Mouse (Mus musculus) liver, postnatal 0 days (tissue): Measurements from ENCODE around the gene Tmem120b. TPM values are rescaled to one million over a fixed set of nuclear protein-coding genes. Genes with fewer than 3 reads are reported as not detected.
A peak's percentile ranks its signal among the peaks of the same experiment; 100 is the strongest.

ENCODE experiments used
- ATAC-seq: fragments of 200-750 bp; cut with Nextera tagmentation; 2 replicates; pipeline ENCODE4 v1.8.0; 2017; ENCODE audit warnings: mild to moderate bottlenecking, moderate library complexity
- DNase-seq: peaks from one replicate; pipeline ENCODE4 v3.0.0-alpha.2; 2016
- H3K27ac ChIP-seq: fragments of 300-500 bp; sonication (generic); 2 replicates; pipeline ENCODE4 v1.5.1; 2014; ENCODE audit warnings: antibody characterized with exemption, moderate library complexity, mild to moderate bottlenecking, low read depth
- H3K27me3 ChIP-seq: fragments of 300-500 bp; sonication (generic); 2 replicates; pipeline ENCODE4 v1.6.1; 2014; ENCODE audit warnings: low read length, control low read depth, mixed read lengths; ENCODE audit not compliant: insufficient read depth
- H3K36me3 ChIP-seq: fragments of 300-500 bp; sonication (generic); replicated peaks from 2 replicates; pipeline ENCODE4 v1.6.1; 2014; ENCODE audit warnings: mild to moderate bottlenecking, control low read depth, low read length, moderate library complexity, mixed read lengths; ENCODE audit not compliant: insufficient read depth
- H3K4me1 ChIP-seq: fragments of 300-500 bp; sonication (generic); 2 replicates; pipeline ENCODE4 v1.6.1; 2014; ENCODE audit warnings: antibody characterized with exemption, mild to moderate bottlenecking, control low read depth; ENCODE audit not compliant: insufficient read depth
- H3K4me2 ChIP-seq: fragments of 300-500 bp; sonication (generic); 2 replicates; pipeline ENCODE4 v1.6.1; 2014; ENCODE audit warnings: low read depth, mild to moderate bottlenecking, low read length, moderate library complexity, mixed read lengths
- H3K4me3 ChIP-seq: fragments of 300-500 bp; sonication (generic); 2 replicates; pipeline ENCODE4 v1.5.1; 2014; ENCODE audit warnings: low read depth, low read length
- H3K9ac ChIP-seq: fragments of 300-500 bp; sonication (generic); replicated peaks from 2 replicates; pipeline ENCODE4 v1.6.1; 2014; ENCODE audit warnings: mild to moderate bottlenecking, moderate library complexity
- H3K9me3 ChIP-seq: fragments of 300-500 bp; sonication (generic); 2 replicates; pipeline ENCODE4 v1.6.1; 2016; ENCODE audit warnings: mild to moderate bottlenecking, control low read depth, low read length, mixed read lengths
- CTCF ChIP-seq: sonication (generic); IDR thresholded peaks from 2 replicates; pipeline ENCODE4 v1.5.1; 2016; ENCODE audit warnings: antibody characterized with exemption, low read depth
- EP300 ChIP-seq: IDR thresholded peaks from 2 replicates; pipeline ENCODE4 v1.6.1; 2016; ENCODE audit warnings: antibody characterized with exemption, low read depth, mild to moderate bottlenecking
- WGBS: fragments of 180-500 bp; shearing (Covaris S2); extraction: QIAGEN DNeasy Blood & Tissue Kit; methylation state at CpG from one replicate; pipeline ENCODE4 v1.1.7; 2014; ENCODE audit not compliant: insufficient replicate concordance; 5-methylcytosine and 5-hydroxymethylcytosine counted together
- polyA plus RNA-seq: library from polyadenylated mRNA; unstranded; fragments of >200 nt; fragmentation: Nextera tagmentation; extraction: Ambion mirVana; gene quantifications from 2 replicates; pipeline ENCODE4 v1.2.1, GENCODE M21; 2015

Gene Tmem120b
- polyA plus RNA-seq, 1 experiment from 2014 or later, result 12.8 TPM

DNA sequence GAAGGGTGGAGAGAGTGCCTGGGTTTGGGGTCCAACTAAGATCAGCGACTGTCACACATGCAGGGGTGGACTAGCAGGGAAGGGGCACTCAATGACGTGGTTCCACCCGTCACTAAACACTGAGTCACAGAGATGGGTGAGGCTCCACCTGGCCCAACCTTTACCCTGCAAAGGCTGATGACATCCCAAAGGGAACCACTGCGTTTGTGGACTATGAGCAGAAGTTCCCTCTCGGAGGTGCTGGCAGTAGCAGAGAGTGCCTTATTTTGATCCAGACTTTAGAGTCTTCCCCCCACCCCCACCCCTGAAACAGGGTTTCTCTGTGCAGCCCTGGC, 62.6 kb downstream of the Tmem120b start:
- no peaks in the 10 kb centered on the region for H3K27me3 ChIP-seq
- TF ChIP-seq EP300 (no peak), CTCF (no peak)
- H3K4me3 ChIP-seq, result no peak overlapping the region
- no peak for ATAC-seq
- no peak for DNase-seq
- no peak overlapping the region for H3K4me2 ChIP-seq
- 66% methylated on average over 5 of the region's 5 CpGs for WGBS
- H3K36me3 ChIP-seq, result peaks cover 14% of the 10 kb centered on the region; the same call in 1 of the 2 replicates
- H3K4me1 ChIP-seq, result peaks cover 51% of the 10 kb centered on the region
- no peaks in the 10 kb centered on the region for H3K9me3 ChIP-seq
- H3K27ac ChIP-seq, result no peak overlapping the region
- H3K9ac ChIP-seq, result no peak overlapping the region

GRCm38 (mm10) chr5:123132308-123133071, 64.3 kb downstream of the Tmem120b start, which contains the start of gene Rhof:
TSS of gene Rhof (minus strand) at chr5:123132692.
- Histone ChIP-seq H3K27ac (peak within 1 kb of the TSS; percentile 7; the same call in 1 of the 2 replicates), H3K4me2 (peak within 1 kb of the TSS; percentile 84), H3K9me3 (no peaks in the 10 kb centered on the region), H3K27me3 (no peaks in the 10 kb centered on the region), H3K4me1 (peaks cover 63% of the 10 kb centered on the region), H3K36me3 (peaks cover 14% of the 10 kb centered on the region), H3K9ac (peak within 1 kb of the TSS; percentile 55), H3K4me3 (peak within 1 kb of the TSS; percentile 52)
- 2% methylated on average over 44 of the region's 44 CpGs for WGBS
- DNase-seq, result peak; percentile 92
- no peak for TF ChIP-seq EP300
- peak; percentile 99 for TF ChIP-seq CTCF
- ATAC-seq, result peak; percentile 72

- peak overlapping the region; percentile 7; the same call in 1 of the 2 replicates for H3K27ac ChIP-seq
- DNase-seq, result peak; percentile 92
- peaks cover 69% of the 10 kb centered on the region for H3K4me1 ChIP-seq
- H3K9ac ChIP-seq, result no peak overlapping the region
- no peaks in the 10 kb centered on the region for H3K27me3 ChIP-seq
- TF ChIP-seq EP300 (0 out of 2 replicates have a peak, but pooled peaks have one; percentile 6), CTCF (peak; percentile 99)
- no peak for ATAC-seq
- H3K4me2 ChIP-seq, result peak overlapping the region; percentile 84
- H3K9me3 ChIP-seq, result no peaks in the 10 kb centered on the region
- peaks cover 14% of the 10 kb centered on the region for H3K36me3 ChIP-seq
- 19% methylated on average over 18 of the region's 18 CpGs for WGBS
- H3K4me3 ChIP-seq, result no peak overlapping the region
These were observed 65.0 kb downstream of the Tmem120b start for GRCm38 (mm10) chr5:123133083-123133783.

GRCm38 (mm10) chr5:123133784-123134143, 65.5 kb downstream of the Tmem120b start:
- H3K27me3 ChIP-seq, result no peaks in the 10 kb centered on the region
- no peak for TF ChIP-seq CTCF
- TF ChIP-seq EP300, result no peak
- no peak overlapping the region for H3K4me2 ChIP-seq
- WGBS, result 53% methylated on average over 7 of the region's 7 CpGs
- DNase-seq (no peak), ATAC-seq (no peak)
- peaks cover 72% of the 10 kb centered on the region for H3K4me1 ChIP-seq
- peaks cover 14% of the 10 kb centered on the region for H3K36me3 ChIP-seq
- H3K9me3 ChIP-seq, result no peaks in the 10 kb centered on the region
- H3K4me3 ChIP-seq, result no peak overlapping the region
- 0 out of 2 replicates have a peak overlapping the region, but pooled peaks have one; percentile 100 for H3K27ac ChIP-seq
- H3K9ac ChIP-seq, result no peak overlapping the region

DNA sequence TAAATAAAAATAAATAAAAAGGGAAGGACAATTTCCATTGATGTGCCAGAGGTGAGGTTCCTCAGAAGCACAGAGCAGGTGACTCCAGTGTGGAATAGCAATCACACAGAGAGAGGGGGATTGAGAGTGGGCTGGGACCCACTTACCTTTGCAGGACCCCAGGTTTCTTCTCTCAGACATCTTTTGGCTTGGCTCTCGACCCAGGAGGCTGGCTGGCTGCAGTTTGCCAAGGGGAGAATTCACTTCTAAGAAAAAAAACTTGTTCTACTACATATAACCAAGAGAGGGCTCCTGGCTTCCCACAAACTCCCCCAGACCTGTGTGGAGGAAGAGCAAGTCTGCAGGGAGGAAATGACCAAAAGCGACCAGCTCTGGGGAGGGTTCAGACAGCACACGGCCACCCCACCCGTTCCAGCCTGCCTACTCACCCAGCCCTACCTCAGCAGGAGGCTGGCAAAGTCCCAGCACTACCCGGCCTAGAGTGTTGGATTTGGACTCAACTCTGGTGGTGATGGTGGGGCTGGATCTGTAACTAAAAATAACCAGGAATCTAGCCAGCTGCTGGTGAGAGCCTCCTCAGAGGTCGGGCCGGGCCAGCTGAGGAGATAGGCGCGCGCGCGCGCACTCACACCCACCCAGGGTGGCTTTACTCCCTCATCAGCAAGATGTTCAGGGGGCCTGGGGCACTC, 66.1 kb downstream of the Tmem120b start:
- TF ChIP-seq CTCF (no peak), EP300 (no peak)
- Histone ChIP-seq H3K27me3 (no peaks in the 10 kb centered on the region), H3K4me3 (no peak overlapping the region), H3K9me3 (no peaks in the 10 kb centered on the region), H3K9ac (no peak overlapping the region), H3K4me2 (peak overlapping the region; percentile 88), H3K4me1 (peaks cover 69% of the 10 kb centered on the region), H3K36me3 (peaks cover 14% of the 10 kb centered on the region), H3K27ac (peak overlapping the region; percentile 100; the same call in 1 of the 2 replicates)
- DNase-seq (no peak), ATAC-seq (no peak)
- 43% methylated on average over 13 of the region's 13 CpGs for WGBS
